Mouse (Mus musculus): ENCODE data around the gene Sema6c. TPM values are rescaled to one million over a fixed set of nuclear protein-coding genes. Genes with fewer than 3 reads are reported as not detected.

Gene Sema6c
- polyA plus RNA-seq, 1 experiment from 2014 or later, result 3.8 TPM

- Histone ChIP-seq H3K9ac (peak overlapping the region; percentile 73; the same call in 1 of the 2 replicates), H3K36me3 (peaks cover 39% of the 10 kb centered on the region), H3K4me3 (peak overlapping the region; percentile 63), H3K9me3 (no peaks in the 10 kb centered on the region), H3K27me3 (no peaks in the 10 kb centered on the region), H3K4me1 (peaks cover 16% of the 10 kb centered on the region), H3K27ac (peak overlapping the region; percentile 98), H3K4me2 (peak overlapping the region; percentile 63)
- ATAC-seq (ENCODE audit: borderline replicate concordance, extremely low read depth, low FRiP score, low TSS enrichment), result no peak
- 73% methylated on average over 6 of the region's 6 CpGs for WGBS
Observed at GRCm38 (mm10) chr3:95218466-95219137, 58.3 kb downstream of the Sema6c start.

- H3K27me3 ChIP-seq, result no peaks in the 10 kb centered on the region
- H3K9ac ChIP-seq, result no peak overlapping the region
- no peak overlapping the region for H3K27ac ChIP-seq
- no peak overlapping the region for H3K4me3 ChIP-seq
- peaks cover 39% of the 10 kb centered on the region for H3K36me3 ChIP-seq
- peaks cover 21% of the 10 kb centered on the region for H3K4me1 ChIP-seq
- 96% methylated on average over 2 of the region's 2 CpGs for WGBS
- no peak overlapping the region for H3K4me2 ChIP-seq
- ATAC-seq (ENCODE audit: borderline replicate concordance, extremely low read depth, low FRiP score, low TSS enrichment), result no peak
- H3K9me3 ChIP-seq, result no peaks in the 10 kb centered on the region
Observed at GRCm38 (mm10) chr3:95223041-95223440, 62.8 kb downstream of the Sema6c start.

Small RNAs within 50 kb of the gene (microRNA-seq; reads per million reads assigned to microRNA genes)
- gene Mir8099-1, result not detected

Other genes starting within 250 kb of the Sema6c start
- 216 and 237 TPM in 2 replicates for gene Selenbp1, start 227.4 kb upstream of the Sema6c start, polyA plus RNA-seq (2015; fragmentation: Nextera tagmentation; extraction: Ambion mirVana)
- 9.5 and 9.8 TPM in 2 replicates for gene Rfx5, start 206.4 kb upstream of the Sema6c start, polyA plus RNA-seq (2015; fragmentation: Nextera tagmentation; extraction: Ambion mirVana)
- gene Pi4kb, start 185.7 kb upstream of the Sema6c start, polyA plus RNA-seq (2015; fragmentation: Nextera tagmentation; extraction: Ambion mirVana), result 20.5 and 21.8 TPM in 2 replicates
- gene Zfp687, start 145.0 kb upstream of the Sema6c start, polyA plus RNA-seq (2015; fragmentation: Nextera tagmentation; extraction: Ambion mirVana), result 22.0 and 22.9 TPM in 2 replicates
- 239 and 245 TPM in 2 replicates for gene Psmd4, start 117.8 kb upstream of the Sema6c start, polyA plus RNA-seq (2015; fragmentation: Nextera tagmentation; extraction: Ambion mirVana)
- 17.2 and 18.1 TPM in 2 replicates for gene Pip5k1a, start 53.5 kb upstream of the Sema6c start, polyA plus RNA-seq (2015; fragmentation: Nextera tagmentation; extraction: Ambion mirVana)
- gene Vps72, start 49.4 kb upstream of the Sema6c start, polyA plus RNA-seq (2015; fragmentation: Nextera tagmentation; extraction: Ambion mirVana), result 163 and 165 TPM in 2 replicates
- 1.3 and 2.1 TPM in 2 replicates for gene Tmod4, start 36.0 kb upstream of the Sema6c start, polyA plus RNA-seq (2015; fragmentation: Nextera tagmentation; extraction: Ambion mirVana)
- gene Scnm1, start 26.4 kb upstream of the Sema6c start, polyA plus RNA-seq (2015; fragmentation: Nextera tagmentation; extraction: Ambion mirVana), result 64.0 and 71.4 TPM in 2 replicates
- gene Lysmd1, start 26.4 kb upstream of the Sema6c start, polyA plus RNA-seq (2015; fragmentation: Nextera tagmentation; extraction: Ambion mirVana), result 13.3 and 14.9 TPM in 2 replicates
- 4.0 and 4.5 TPM in 2 replicates for gene Tnfaip8l2, start 18.1 kb upstream of the Sema6c start, polyA plus RNA-seq (2015; fragmentation: Nextera tagmentation; extraction: Ambion mirVana)
- 9.9 and 11.2 TPM in 2 replicates for gene Gabpb2, start 57.5 kb downstream of the Sema6c start, polyA plus RNA-seq (2015; fragmentation: Nextera tagmentation; extraction: Ambion mirVana)
- 111 and 115 TPM in 2 replicates for gene Cdc42se1, start 68.3 kb downstream of the Sema6c start, polyA plus RNA-seq (2015; fragmentation: Nextera tagmentation; extraction: Ambion mirVana)
- 10.7 and 11.6 TPM in 2 replicates for gene Mllt11, start 71.7 kb downstream of the Sema6c start, polyA plus RNA-seq (2015; fragmentation: Nextera tagmentation; extraction: Ambion mirVana)
- 0.32 and 0.60 TPM in 2 replicates for gene Gm128, start 81.1 kb downstream of the Sema6c start, polyA plus RNA-seq (2015; fragmentation: Nextera tagmentation; extraction: Ambion mirVana)
- gene Bnipl, start 90.7 kb downstream of the Sema6c start, polyA plus RNA-seq (2015; fragmentation: Nextera tagmentation; extraction: Ambion mirVana), result 4.0 and 4.1 TPM in 2 replicates
- 38.1 and 41.6 TPM in 2 replicates for gene Mindy1, start 120.9 kb downstream of the Sema6c start, polyA plus RNA-seq (2015; fragmentation: Nextera tagmentation; extraction: Ambion mirVana)
- gene Prune1, start 121.6 kb downstream of the Sema6c start, polyA plus RNA-seq (2015; fragmentation: Nextera tagmentation; extraction: Ambion mirVana), result 21.0 and 23.9 TPM in 2 replicates
- 1.6 and 2.3 TPM in 2 replicates for gene Anxa9, start 146.7 kb downstream of the Sema6c start, polyA plus RNA-seq (2015; fragmentation: Nextera tagmentation; extraction: Ambion mirVana)
- 201 and 203 TPM in 2 replicates for gene Cers2, start 154.3 kb downstream of the Sema6c start, polyA plus RNA-seq (2015; fragmentation: Nextera tagmentation; extraction: Ambion mirVana)
- gene Setdb1, start 196.7 kb downstream of the Sema6c start, polyA plus RNA-seq (2015; fragmentation: Nextera tagmentation; extraction: Ambion mirVana), result 35.7 and 40.4 TPM in 2 replicates
- gene 4930558C23Rik, start 242.4 kb downstream of the Sema6c start, polyA plus RNA-seq (2015; fragmentation: Nextera tagmentation; extraction: Ambion mirVana), result not detected in 2 replicates

All from lung, embryonic 15.5 days (tissue).